Mouse (Mus musculus) thymus, adult 2 months (tissue): Measurements from ENCODE around the gene Capn12. TPM values are rescaled to one million over a fixed set of nuclear protein-coding genes. Genes with fewer than 3 reads are reported as not detected.
"Not testable (repeated sequence)": the region's sequence is repeated elsewhere in the genome, so short reads cannot be mapped to it uniquely, and the experiment has no call there.

Source experiments
- DNase-seq: peaks from one replicate; pipeline ENCODE4 v3.0.0; 2021
- H3K27ac ChIP-seq: fragments of 200-500 bp; 2 replicates; pipeline ENCODE4 v1.5.1; 2012; ENCODE audit warnings: low read length, control low read depth; ENCODE audit not compliant: control insufficient read depth, insufficient read depth
- H3K27me3 ChIP-seq: fragments of 200-500 bp; 2 replicates; pipeline ENCODE4 v1.6.1; 2012; ENCODE audit warnings: mild to moderate bottlenecking, low read length, moderate library complexity, mixed read lengths; ENCODE audit not compliant: control insufficient read depth, insufficient read depth
- H3K36me3 ChIP-seq: fragments of 200-500 bp; 2 replicates; pipeline ENCODE4 v1.6.1; 2012; ENCODE audit warnings: mild to moderate bottlenecking, low read length, moderate library complexity; ENCODE audit not compliant: control insufficient read depth, insufficient read depth
- H3K4me1 ChIP-seq: fragments of 200-500 bp; replicated peaks from 2 replicates; pipeline ENCODE4 v1.6.1; 2012; ENCODE audit warnings: low read length; ENCODE audit not compliant: control insufficient read depth, insufficient read depth
- H3K4me3 ChIP-seq: fragments of 200-500 bp; 2 replicates; pipeline ENCODE4 v1.5.1; 2012; ENCODE audit warnings: mild to moderate bottlenecking, low read length, control low read depth, moderate library complexity; ENCODE audit not compliant: control insufficient read depth, insufficient read depth
- CTCF ChIP-seq: fragments of 200-500 bp; IDR thresholded peaks from 2 replicates; pipeline ENCODE4 v1.5.1; 2012; ENCODE audit warnings: mild to moderate bottlenecking, control low read depth, low read length, moderate library complexity, borderline replicate concordance; ENCODE audit not compliant: control insufficient read depth, poor library complexity, insufficient read depth; ENCODE audit errors: extremely low read depth
- POLR2A ChIP-seq: fragments of 200-500 bp; IDR thresholded peaks from 2 replicates; pipeline ENCODE4 v1.6.1; 2012; ENCODE audit warnings: mild to moderate bottlenecking, low read length, control low read depth, moderate library complexity; ENCODE audit not compliant: control insufficient read depth, poor library complexity, insufficient read depth; ENCODE audit errors: extremely low read depth
- WGBS: fragments of 180-500 bp; shearing (Covaris S2); methylation state at CpG from one replicate; pipeline ENCODE4 v1.1.7; 2018; 5-methylcytosine and 5-hydroxymethylcytosine counted together
- polyA plus RNA-seq: library from polyadenylated mRNA; depleted of rRNA; stranded (reverse); fragments of >200 nt; gene quantifications from 2 replicates; pipeline ENCODE4 v1.2.3, GENCODE M21; 2012

The Capn12 gene
- polyA plus RNA-seq, 1 experiment: 1.00 TPM

DNA sequence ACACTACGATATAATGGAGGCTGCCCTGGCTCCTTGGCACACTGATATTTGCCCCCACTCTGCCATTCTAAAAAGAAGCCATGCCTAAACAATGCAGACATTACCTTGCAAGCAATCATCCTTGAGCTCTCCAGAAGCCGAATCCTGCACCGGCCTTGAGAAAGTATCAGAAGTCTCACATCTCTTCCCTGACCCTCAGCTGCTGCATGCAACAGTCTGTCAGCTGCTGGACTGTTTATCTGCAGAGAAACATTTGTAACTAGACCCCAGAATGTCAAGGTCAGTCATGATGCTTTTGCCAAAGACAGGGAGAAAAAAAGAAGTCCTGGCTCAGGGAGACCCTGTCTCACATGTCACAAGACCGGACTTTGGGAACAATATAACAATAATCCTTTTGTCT lies 5.1 kb upstream of the Capn12 start:
- Histone ChIP-seq H3K4me3 (no peak overlapping the region), H3K27ac (no peak overlapping the region), H3K4me1 (peaks cover 10% of the 10 kb centered on the region), H3K36me3 (no peaks in the 10 kb centered on the region), H3K27me3 (no peaks in the 10 kb centered on the region)
- TF ChIP-seq CTCF: no peak
- no peak for TF ChIP-seq POLR2A
- 88% methylated on average over 4 of the region's 4 CpGs for WGBS
- no peak for DNase-seq

DNA sequence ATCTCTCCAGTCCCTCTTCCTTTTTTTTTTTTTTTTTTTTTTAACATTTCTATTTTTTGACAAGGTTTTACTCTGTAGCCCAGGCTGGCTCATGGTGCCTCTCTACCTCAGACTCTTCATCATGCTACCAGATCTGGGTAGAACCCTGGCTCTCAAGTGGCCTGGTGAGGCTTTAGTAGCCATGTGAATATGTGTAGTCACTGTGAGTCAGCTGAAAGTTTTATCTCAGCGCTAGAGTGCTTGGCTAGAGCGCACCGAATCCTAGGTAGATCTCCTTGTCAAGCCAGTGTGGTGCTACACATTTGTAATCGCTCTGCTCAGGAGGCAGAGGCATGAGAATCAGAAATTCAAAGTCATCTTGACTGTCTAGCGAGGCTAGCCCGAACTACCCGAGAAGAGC lies 4.1 kb upstream of the Capn12 start:
- DNase-seq: no peak
- Histone ChIP-seq H3K4me3 (no peak overlapping the region), H3K4me1 (peaks cover 18% of the 10 kb centered on the region), H3K36me3 (no peaks in the 10 kb centered on the region), H3K27me3 (no peaks in the 10 kb centered on the region), H3K27ac (no peak overlapping the region)
- TF ChIP-seq POLR2A (no peak), CTCF (no peak)
- 90% methylated on average over 7 of the region's 7 CpGs for WGBS

DNA sequence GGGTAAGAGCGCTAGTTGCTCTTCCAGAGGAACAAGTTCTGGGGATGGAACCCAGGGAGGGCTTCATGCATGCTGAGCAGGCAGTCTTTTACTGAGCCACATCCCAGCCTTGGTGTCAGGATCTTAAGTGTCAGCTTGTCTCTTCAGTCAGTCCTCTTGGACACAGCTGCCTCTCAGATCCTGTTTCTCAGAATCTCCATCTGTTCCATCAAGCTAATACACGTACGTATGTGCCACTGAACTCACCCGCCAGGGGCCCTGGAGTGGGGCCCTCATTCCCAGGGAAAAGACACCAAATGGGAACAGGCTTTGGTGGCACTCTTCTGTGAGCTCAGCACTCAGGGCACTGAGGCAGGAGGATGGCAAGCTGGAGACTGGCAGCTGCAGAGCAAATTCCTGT lies 3.4 kb upstream of the Capn12 start:
- WGBS: 96% methylated on average over 4 of the region's 4 CpGs
- Histone ChIP-seq H3K27ac (no peak overlapping the region), H3K4me3 (no peak overlapping the region), H3K36me3 (no peaks in the 10 kb centered on the region), H3K27me3 (no peaks in the 10 kb centered on the region), H3K4me1 (peaks cover 18% of the 10 kb centered on the region)
- DNase-seq: no peak
- no peak for TF ChIP-seq POLR2A
- no peak for TF ChIP-seq CTCF

DNA sequence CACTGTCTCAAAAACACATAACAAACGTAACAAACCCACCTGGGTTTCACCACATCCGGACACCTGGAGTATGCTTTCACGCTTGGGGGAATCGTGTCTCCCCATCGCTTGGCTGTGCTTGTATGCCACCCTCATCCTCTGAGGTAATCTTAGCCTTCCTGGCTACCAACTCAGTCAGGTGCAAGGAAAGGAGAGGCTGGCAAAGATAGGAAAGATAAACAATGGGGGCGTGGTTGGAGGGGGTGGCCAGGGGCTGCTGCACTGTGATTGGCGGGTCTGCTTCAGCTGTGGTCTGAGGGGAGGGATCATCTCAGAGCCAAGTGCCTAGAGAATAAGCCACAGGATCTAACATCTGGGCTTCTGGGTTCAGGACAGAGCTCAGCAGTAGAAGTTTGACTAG lies 1.6 kb upstream of the Capn12 start:
- TF ChIP-seq POLR2A (no peak), CTCF (no peak)
- WGBS: 70% methylated on average over 7 of the region's 7 CpGs

DNA sequence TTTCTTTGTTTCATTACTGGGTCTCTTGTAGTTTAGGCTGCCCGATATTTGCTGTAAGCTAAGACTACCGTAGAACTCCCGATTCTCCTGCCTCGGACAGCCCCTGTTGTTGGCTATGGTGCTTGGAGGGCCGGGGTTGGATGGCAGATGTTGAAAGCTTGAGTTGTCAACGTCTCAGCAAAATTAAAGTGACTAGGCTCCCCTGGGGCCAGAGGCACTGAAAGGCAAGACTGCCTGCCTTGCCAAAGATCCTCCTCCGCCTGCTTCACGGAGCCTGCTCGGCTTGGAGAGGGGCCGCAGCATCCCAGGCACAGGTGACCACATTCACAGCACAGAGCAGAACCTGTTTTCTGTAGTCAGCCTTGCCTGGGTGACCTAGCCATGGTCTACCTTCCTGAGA lies 668 bp upstream of the Capn12 start:
- TF ChIP-seq POLR2A (no peak), CTCF (no peak)
- H3K27me3 ChIP-seq: no peaks in the 10 kb centered on the region
- H3K36me3 ChIP-seq: no peaks in the 10 kb centered on the region
- peaks cover 18% of the 10 kb centered on the region for H3K4me1 ChIP-seq
- 90% methylated on average over 10 of the region's 10 CpGs for WGBS
- H3K27ac ChIP-seq: no peak overlapping the region
- no peak overlapping the region for H3K4me3 ChIP-seq
- no peak for DNase-seq

More for the DNA sequence above, 1.6 kb upstream of the Capn12 start:
- Histone ChIP-seq H3K27me3 (no peaks in the 10 kb centered on the region), H3K27ac (no peak overlapping the region), H3K4me3 (no peak overlapping the region), H3K36me3 (no peaks in the 10 kb centered on the region), H3K4me1 (peaks cover 18% of the 10 kb centered on the region)
- peak; percentile 35 for DNase-seq

DNA sequence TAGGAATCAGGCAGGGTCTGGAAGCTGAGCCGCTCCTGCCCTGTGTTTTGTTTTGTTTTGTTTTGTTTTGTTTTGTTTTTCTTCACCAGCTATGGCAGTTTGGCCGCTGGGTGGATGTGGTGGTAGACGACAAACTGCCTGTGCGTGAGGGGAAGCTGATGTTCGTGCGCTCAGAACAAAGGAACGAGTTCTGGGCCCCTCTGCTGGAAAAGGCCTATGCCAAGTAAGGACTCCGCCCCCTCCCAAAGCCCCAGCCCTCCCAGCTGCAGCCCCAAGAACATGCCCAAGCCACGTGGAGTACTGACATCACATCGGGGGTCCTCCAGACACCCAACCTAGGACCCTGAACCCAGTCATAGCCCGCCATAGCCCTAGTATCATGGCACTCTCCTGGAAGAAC lies 1.8 kb downstream of the Capn12 start:
- Histone ChIP-seq H3K4me1 (peaks cover 18% of the 10 kb centered on the region), H3K36me3 (no peaks in the 10 kb centered on the region), H3K27ac (no peak overlapping the region), H3K27me3 (no peaks in the 10 kb centered on the region), H3K4me3 (no peak overlapping the region)
- TF ChIP-seq CTCF (no peak), POLR2A (no peak)
- WGBS: 77% methylated on average over 11 of the region's 11 CpGs
- no peak for DNase-seq

DNA sequence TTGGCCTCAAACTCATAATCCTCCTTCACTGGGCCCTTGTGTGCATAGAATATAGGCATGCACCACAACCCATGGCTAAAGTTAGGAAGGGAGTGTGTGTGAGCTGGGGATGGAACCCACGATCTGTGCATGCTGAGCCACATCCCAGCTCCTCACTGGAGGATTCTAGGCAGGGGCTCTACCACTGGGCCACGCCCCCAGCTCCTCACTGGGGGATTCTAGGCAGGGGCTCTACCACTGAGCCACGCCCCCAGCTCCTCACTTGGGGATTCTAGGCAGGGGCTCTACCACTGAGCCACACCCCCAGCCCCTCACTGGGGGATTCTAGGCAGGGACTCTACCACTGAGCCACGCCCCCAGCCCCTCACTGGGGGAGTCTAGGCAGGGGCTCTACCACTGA lies 2.5 kb downstream of the Capn12 start:
- H3K4me3 ChIP-seq, H3K27ac ChIP-seq, H3K27me3 ChIP-seq, H3K36me3 ChIP-seq, DNase-seq: not testable (repeated sequence)
- WGBS: 96% methylated on average over 4 of the region's 4 CpGs
- peaks cover 22% of the 10 kb centered on the region for H3K4me1 ChIP-seq
